Mouse (Mus musculus) heart, postnatal 14 days (tissue): ENCODE data around the gene Spns3. TPM values are rescaled to one million over a fixed set of nuclear protein-coding genes. Genes with fewer than 3 reads are reported as not detected.
A peak's percentile ranks its signal among the peaks of the same experiment; 100 is the strongest.
"Not testable (repeated sequence)": the region's sequence is repeated elsewhere in the genome, so short reads cannot be mapped to it uniquely, and the experiment has no call there.

ENCODE experiments used
- DNase-seq, 2 experiments: peaks; one replicate each; pipeline ENCODE4 v3.0.0; 2021 to 2022
- intact Hi-C: fragments of 180-260 bp; cut with DNase I; formaldehyde crosslinking; loops from one replicate; pipeline ENCODE4 v1.15.1; 2025
- total RNA-seq, 2 experiments: library from RNA; stranded (reverse); gene quantifications; 2 replicates each; pipeline ENCODE4 v1.2.3; 2021

Spns3 gene
- total RNA-seq, 2 experiments from 2014 or later: 0.10 TPM; not detected in 1

DNA sequence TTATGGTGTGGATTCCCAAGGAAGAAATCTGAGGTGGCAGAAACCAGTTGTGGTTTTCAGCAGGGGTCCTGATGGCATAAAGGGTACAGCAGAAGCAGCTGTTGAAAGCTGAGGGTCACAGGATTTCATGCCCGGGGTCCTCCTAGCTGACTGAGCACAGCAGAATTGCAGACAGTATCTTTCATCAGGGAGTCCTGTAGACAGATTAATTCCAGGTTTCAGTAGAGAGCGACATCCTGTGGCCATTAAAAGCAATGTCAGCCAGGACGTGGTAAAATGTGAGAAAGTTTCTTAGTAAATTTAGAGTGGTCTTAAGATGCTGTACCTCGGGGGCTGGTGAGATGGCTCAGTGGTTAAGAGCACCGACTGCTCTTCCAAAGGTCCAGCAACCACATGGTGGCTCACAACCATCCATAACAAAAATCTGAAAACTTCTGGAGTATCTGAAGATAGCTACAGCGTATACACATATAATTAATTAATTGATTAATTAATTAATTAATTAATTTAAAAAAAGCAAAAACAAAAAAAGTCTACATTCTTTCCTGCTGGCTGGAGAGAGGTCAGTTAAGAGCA is 14.0 kb upstream of the Spns3 start:
- peak in 1 of 2 experiments; percentile 44 for DNase-seq

DNA sequence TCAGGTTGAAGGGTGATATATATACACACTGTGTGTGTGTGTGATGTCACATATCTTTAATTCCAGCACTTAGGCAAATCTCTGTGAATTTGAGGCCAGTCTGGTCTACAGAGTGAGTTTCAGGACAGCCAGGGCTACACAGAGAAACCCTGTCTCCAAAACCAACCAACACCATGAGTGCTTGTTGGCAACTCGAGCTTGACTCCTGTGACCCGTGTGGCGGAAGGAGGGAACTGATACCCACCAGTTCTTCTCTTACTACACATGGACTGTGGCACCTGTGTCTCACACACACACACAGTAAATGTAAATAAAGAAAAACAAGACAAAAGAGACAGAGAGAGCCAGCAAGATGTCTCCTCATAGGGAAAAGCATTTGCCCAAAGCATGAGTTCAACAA is 10.4 kb upstream of the Spns3 start:
- no peak for DNase-seq
- intact Hi-C loops: loop anchor here (5.0 kb wide), 3 partner anchors 108 to 338 kb away; no protein-coding TSS in a partner anchor

More for the DNA sequence above, 14.0 kb upstream of the Spns3 start:
- intact Hi-C loops: loop anchor here (2.0 to 5.0 kb wide), 5 partner anchors 74 to 342 kb away; partner anchors contain the start of gene Ggt6

DNA sequence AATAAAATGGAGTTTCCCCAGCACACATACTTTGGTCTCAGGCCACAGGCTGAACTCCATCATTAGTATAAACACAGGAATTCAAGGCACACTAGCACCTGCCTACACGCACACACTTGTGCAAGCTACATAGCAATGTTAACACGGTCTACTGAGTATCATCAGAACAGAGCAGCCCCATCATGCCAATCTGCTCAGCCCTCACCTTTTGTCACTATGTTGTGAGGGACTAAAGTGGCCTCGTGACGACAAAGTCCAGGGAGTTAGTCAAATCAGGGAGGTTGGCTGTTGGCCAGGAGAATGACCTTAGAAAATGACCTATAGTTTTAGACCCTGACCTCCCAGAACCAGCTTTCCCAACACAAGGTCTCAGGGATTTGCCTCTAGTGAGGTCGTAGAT is 7.8 kb upstream of the Spns3 start:
- intact Hi-C loops: no loop called here
- no peak for DNase-seq

DNA sequence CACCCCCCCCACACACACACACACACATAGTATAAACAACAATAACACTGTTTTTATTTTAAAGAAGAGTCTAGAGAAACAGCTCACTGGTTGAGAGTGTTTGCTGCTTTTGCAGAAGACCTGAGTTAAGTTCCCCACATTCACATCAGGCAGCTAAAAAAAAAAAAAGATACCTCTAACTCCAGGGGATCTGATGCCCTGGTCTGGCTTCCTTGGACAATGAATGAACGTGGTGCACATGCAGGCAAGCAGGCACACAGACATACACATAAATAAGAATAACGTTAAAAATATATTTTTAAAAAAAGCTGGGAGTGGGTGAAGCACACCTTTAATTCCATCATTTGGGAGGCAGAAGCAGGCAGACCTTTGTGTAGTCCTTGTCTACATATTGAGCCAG is 6.6 kb upstream of the Spns3 start:
- intact Hi-C loops: no loop called here
- no peak for DNase-seq

DNA sequence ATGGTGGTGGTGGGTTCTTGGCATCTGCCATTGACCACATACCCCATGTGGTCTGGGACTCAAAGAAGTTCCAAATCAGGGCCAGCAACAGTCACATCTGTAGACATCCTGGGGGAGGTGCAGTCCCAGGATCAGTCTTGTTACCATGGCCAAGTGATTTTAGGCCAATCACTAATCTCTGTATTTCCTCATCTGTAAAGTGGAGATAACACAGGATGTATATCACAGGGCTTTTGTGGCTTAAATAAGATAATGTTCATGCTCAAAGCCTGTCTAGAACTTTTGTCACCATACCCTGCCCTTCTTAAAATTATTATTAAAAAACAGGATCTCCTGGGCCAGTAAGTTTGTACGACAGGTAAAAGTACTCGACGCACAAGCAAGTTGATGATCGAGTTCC is 6.2 kb upstream of the Spns3 start:
- no peak for DNase-seq
- intact Hi-C loops: no loop called here

DNA sequence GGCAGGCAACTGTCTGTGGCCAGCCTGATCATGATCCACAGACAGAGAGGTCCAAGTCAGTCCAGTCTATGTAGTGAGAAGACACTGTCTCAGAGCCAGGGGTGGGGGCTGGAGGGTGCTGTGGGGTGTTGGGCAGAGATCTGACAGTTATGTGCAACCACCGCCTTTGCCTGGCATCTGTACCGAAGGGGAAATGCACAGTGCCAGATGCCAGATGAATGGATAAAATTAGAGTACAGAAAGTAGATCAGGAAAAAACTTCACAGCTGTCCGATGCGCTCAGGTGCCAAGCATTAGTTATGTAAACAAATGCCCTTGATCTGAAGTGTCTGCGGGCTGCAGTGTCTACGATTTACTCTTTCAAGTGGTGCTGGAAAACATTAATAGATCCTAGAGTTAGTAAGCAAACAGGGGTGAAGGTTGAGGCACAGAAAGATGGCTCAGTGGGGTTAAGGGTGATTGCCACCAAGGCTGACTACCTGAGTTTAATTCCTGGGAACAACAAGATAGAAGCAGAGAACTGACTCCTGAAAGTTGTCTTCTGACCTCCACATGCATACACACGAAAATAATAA is 1.3 kb upstream of the Spns3 start:
- intact Hi-C loops: no loop called here
- no peak for DNase-seq

DNA sequence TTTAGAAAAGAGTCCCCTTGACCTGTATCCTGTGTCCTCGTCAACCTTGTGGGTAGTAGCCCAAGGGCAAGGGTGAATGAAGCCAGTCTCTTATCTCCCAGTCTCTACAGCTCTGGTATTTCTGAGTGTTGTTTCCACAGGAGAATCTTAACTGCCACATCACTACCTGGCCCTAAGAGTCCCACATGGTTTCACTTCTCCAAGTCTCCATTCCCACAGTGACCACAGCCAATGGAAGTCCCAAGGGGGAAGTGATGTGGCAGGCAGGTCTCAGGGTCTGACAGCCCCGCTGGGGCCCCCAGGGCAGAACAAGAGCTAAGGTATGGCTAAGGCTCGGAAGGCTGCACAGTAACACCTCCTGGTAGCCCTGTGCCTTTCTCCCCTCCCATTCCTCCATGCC is 3.1 kb downstream of the Spns3 start:
- intact Hi-C loops: no loop called here
- no peak for DNase-seq

DNA sequence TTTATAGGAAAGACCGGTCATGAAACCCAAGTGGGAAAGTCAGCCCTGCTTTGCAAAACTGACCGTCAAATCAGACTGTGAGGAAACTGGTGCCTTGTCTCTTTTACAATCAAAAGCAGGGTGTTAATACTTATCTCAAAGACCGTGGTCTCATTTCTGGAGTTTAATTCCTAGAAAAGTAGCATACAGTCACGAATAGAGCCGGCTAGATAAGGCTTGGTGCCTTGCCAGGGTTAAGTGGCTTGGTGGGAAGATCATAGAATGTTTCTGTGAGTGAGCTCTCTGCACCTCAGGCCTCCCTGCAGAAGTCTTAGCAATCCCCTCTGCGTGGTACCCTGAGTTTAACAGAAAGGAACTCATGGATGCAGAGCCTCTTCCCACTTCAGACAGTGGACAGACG is 5.6 kb downstream of the Spns3 start:
- no peak for DNase-seq
- intact Hi-C loops: no loop called here

DNA sequence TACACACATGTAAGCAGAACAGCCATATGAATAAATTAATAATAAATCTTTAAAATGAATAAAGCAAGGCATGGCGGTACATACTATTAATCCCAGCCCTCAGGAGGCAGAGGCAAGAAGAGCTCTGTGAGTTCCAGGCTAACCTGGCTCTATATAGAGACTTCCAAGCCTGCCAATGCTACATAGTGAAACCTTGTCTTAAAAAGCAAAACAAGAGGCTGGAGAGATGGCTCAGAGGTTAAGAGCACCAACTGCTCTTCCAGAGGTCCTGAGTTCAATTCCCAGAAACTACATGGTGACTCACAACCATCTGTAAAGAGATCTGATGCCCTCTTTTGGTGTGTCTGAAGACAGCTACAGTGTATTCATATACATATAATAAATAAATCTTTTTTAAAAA is 6.6 kb downstream of the Spns3 start:
- DNase-seq, intact Hi-C loops: not testable (repeated sequence)

DNA sequence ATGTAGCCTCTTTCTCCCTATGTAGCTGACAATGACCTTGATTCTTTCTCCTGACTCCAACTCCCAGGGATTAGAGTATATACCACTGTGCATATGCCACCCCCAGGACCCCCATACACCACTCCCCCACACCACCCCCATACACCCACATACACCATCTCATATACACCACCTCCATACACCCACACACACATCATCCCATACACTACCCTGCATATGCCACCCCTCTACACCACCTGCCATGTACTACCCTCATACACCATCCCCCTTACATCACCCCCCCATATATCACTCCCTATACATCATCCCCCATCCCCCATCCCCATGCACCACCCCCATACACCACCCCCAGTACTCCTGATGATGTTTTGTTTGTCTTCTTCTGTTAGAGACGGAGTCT is 7.7 kb downstream of the Spns3 start:
- DNase-seq: no peak
- intact Hi-C loops: no loop called here

DNA sequence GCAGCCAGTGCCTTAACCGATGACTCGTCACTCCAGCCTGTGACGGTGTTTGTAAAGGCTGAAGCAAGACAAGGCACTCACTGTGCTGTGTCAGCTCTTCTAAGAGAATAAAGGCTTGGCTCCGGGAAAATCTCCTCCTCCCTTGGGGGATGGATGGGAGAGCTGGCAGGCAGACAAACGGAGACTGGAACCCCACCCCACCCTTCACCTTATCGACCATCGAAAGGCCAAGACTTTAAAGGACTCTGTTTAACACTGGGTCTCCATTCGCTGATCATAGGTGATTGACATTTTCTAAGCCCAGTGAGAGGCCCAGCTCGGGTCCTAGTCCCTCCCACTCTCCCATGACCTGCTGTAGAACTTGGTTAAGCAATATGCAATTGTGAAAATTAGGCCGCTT is 8.4 kb downstream of the Spns3 start:
- intact Hi-C loops: no loop called here
- DNase-seq: no peak

DNA sequence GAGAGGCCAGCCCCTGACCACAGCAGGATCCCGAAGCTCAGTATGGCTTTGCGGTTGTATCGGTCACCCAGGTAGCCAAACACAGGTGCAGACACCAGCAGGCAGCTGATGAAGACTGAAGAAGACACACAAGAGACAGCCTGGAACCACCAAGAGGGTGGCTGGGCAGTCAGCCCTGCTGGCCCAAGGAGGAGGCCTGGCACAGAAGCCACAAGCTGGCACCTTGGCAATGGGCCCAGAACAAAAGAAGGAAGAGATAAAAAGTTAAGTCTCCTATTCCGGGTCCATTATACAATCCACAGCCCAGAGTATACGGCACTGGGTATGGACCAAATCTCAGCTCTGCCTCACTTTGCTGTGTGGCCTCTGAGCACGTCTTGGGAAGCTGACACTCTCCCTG is 9.9 kb downstream of the Spns3 start:
- DNase-seq: peak in 1 of 2 experiments; percentile 47
- intact Hi-C loops: no loop called here

DNA sequence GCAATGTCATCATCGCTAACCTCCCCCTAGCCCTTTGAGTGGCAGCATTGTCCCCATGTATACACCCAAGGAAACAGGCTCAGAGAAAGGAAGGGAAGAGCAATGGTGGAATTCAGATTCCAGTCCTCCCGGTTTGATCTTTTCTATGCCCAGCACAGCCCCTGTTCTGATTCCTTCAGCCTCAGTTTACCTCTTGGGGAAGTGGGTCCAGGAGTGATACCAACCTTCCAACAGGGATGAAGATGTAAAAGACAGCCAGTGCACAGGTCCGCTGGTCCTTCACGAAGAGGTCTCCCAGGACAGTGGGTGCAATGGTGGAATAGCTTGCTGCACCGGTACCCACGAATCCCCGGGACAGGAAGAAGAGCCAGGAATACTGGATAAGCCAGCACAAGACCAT is 11.5 kb downstream of the Spns3 start:
- no peak for DNase-seq
- intact Hi-C loops: no loop called here

DNA sequence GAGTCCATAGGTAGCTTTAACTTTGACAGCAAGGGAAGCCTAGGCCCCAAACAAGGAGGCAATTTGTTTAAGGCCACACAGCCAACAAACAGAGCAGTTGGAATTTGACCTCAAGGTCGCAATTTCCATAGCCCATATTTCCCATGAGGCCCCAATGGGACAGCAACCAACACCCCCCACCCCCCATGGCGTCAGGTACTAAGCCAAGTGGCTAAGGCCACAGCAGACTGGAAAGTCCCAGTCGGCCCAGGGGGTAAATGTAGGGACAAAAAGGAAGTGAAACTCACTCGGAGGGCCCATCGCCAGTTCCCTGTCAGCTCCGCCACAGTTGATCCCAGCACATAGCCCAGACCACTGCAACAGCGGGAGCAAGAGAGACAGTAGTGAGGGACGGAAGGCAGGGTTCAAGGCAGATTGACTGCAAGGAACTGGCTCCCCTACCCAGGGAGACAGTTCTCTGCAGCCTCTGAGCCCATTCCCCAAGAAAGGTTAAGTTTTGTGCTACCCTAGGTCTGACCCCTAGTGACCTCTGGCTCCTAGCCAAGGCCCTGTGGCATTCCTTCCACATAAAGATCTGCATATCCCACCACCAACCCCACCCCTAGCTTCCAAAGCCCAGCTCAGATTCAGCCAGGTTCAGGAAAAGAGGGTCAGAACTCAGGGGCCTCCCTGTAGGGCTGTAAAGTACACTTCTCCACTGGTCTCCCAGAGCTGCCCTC is 12.1 kb downstream of the Spns3 start:
- DNase-seq: peak; percentile 57 to 60
- intact Hi-C loops: no loop called here

DNA sequence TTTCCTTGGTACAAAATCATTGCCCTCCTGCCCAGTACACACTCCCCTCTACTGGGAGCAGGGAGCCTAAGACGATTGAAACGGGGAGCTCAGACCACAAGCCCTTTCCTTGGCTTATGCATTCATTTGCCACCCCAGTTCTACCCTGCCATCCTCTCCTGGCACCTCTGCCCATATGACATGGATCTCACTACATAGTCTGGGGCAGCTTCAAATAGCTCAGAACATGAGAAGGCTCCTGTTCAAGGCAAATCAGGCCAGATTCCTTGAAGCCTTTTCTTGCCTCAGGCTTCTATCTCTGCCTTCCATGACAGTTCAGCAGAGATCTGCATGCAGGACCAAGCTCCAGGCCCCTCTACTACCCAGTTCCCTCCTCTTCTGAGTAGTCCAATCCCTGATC is 12.8 kb downstream of the Spns3 start:
- no peak for DNase-seq
- intact Hi-C loops: no loop called here

DNA sequence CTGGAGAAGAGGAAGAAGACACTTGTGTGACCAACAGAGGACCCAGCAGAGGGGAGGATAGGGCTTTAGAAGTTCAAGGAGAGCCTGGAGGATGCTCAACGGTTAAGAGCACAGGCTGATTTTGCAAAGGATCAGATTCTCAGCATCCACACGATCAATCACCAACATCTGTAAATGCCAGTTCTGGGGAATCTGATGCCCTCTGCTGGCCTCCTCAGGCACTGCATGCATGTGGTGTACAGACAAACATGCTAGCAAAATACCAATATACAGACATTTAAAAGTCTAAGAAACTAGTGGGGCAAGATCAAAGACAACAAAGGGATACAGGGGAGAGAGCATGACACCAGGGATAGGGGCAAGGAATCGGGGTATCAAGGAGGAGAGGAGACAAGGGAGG is 14.8 kb downstream of the Spns3 start:
- no peak for DNase-seq
- intact Hi-C loops: no loop called here

DNA sequence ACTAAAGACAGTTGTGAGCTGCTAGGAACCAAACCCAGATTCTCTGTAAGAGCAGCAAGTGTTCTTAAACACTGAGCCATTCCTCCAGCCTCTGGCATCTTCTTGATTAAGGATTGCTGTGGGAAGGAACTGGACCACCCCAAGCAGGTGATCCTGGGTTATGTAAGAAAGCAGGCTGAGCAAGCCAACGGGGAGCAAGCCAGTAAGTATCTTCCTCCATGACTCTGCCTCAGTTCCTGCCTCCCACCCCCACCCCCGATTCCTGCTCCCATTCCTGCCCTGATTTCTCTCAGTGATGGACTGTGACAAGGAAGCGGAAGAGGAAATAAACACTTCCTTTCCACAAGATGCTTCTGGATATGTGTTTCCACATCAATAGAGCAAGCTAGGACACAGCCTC is 17.4 kb downstream of the Spns3 start:
- DNase-seq: no peak
- intact Hi-C loops: no loop called here

DNA sequence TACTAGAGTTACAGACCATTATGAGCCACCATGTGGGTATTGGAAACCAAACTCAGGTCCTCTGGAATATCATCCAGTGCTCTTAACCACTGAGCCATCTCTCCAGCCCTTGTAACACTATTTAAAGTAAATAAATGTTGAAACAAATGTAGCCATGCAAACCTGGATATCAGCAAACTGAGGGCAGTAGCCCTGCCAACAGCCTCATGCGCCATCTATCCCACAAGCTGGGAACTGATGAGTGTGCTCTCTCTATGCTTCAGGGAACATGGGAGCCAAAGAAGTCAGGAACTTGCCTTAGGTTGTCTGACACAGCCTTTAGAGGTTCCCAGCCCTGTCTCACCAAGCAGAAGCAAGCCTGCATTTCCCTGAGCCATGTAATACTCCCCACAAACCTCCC is 18.7 kb downstream of the Spns3 start:
- intact Hi-C loops: no loop called here
- DNase-seq: no peak

DNA sequence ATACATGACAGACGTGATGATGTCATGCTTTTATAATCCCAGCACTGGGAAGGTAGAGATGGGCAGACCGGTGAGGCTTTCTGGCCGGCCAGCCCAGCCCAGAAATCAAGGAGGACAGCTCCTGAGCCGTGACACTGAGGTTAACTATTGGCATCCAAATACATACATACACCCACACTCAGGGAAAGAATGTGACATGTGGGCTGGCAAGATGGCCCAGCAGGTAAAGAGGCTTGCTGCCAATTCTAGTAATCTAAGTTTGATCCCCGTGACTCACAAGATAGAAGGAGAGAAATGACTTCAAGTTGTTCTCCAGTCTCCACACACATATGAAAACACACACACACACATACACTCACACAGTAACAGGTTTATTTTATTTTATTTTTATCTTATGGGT is 19.2 kb downstream of the Spns3 start:
- DNase-seq: no peak
- intact Hi-C loops: no loop called here

DNA sequence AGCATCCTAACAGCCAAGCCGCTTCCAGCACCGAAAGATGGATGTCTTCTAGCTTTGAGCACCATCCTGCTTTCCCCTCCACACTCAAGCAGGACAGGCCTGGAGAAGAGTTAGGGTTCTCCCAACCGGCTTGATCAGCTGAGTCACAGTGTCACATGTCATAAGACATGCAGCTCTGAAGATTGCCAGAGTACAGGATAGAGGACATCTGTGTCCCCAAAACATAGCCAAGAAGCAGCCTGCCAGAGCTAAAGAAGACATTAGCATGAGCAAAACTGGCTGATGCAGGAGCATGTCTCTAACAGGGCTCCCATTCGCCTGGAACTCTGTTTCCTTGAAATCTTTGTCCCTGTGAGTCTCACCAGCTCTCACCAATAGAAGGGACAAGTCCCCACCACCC is 24.1 kb downstream of the Spns3 start:
- intact Hi-C loops: no loop called here
- peak; percentile 31 to 33 for DNase-seq

DNA sequence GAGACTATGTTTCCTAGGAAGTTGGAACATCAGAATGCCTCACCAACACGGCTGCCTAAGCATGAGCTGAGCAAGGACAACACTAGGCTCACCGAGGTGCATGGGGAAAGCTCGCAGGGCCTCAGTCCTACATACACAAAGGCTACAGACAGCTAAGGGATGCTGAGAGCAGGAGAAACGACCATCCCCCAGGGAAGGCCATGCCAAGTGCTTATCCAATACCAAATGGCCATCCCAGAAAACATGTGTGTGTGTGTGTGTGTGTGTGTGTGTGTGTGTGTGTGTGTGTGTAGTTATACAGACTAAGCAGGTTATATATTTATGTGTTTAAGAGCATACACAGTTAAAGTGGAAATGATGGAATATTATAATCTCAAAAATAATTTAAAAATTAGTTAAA is 26.6 kb downstream of the Spns3 start:
- intact Hi-C loops: no loop called here
- DNase-seq: no peak

DNA sequence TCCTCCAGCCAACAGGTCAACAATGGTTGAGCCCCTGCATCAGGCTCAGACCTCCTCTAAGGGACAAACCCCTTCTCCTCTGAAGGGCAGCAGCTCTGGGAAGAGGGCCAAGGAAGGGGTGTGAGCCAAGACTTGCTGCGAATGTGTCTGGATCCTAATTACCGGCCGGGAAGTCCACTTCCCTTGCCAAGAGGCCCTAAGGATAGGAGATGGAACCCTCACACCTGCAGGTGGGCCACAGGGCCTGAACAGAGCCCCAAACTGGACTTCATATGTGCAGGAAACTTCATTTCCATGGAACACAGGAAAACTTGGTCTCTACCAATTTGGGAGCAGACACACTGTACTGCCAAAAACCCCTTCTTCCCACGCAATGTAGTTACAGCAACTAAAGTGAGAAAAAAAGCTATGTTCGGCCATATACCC is 27.7 kb downstream of the Spns3 start:
- intact Hi-C loops: no loop called here

More for the DNA sequence above, 27.7 kb downstream of the Spns3 start:
- peak; percentile 68 to 75 for DNase-seq
